Mouse (Mus musculus) hindbrain, embryonic 16.5 days (tissue): ENCODE data around the gene P2ry12. TPM values are rescaled to one million over a fixed set of nuclear protein-coding genes. Genes with fewer than 3 reads are reported as not detected.

ENCODE experiments used
- ATAC-seq: fragments of 200-750 bp; cut with Nextera tagmentation; 2 replicates; pipeline ENCODE4 v1.8.0; 2017; ENCODE audit warnings: moderate TSS enrichment, moderate library complexity
- H3K27ac ChIP-seq: fragments of 300-500 bp; sonication (generic); 2 replicates; pipeline ENCODE4 v1.5.1; 2014; ENCODE audit warnings: low read depth, mild to moderate bottlenecking, control low read depth, low read length, moderate library complexity
- H3K27me3 ChIP-seq: fragments of 300-500 bp; sonication (generic); replicated peaks from 2 replicates; pipeline ENCODE4 v1.6.1; 2014; ENCODE audit warnings: low read length; ENCODE audit not compliant: control insufficient read depth, insufficient read depth
- H3K36me3 ChIP-seq: fragments of 300-500 bp; sonication (generic); 2 replicates; pipeline ENCODE4 v1.6.1; 2014; ENCODE audit warnings: mild to moderate bottlenecking, low read length, moderate library complexity, mixed read lengths; ENCODE audit not compliant: control insufficient read depth, insufficient read depth
- H3K4me1 ChIP-seq: fragments of 300-500 bp; sonication (generic); 2 replicates; pipeline ENCODE4 v1.6.1; 2014; ENCODE audit warnings: low read depth, low read length; ENCODE audit not compliant: control insufficient read depth, insufficient read depth
- H3K4me2 ChIP-seq: fragments of 300-500 bp; sonication (generic); 2 replicates; pipeline ENCODE4 v1.6.1; 2014; ENCODE audit warnings: mild to moderate bottlenecking, low read length, control low read depth, moderate library complexity
- H3K4me3 ChIP-seq: fragments of 300-500 bp; sonication (generic); 2 replicates; pipeline ENCODE4 v1.5.1; 2014; ENCODE audit warnings: mild to moderate bottlenecking, low read length, control low read depth, moderate library complexity
- H3K9ac ChIP-seq: fragments of 300-500 bp; sonication (generic); 2 replicates; pipeline ENCODE4 v1.6.1; 2014; ENCODE audit warnings: low read depth, mild to moderate bottlenecking, control low read depth, low read length, moderate library complexity
- H3K9me3 ChIP-seq: fragments of 300-500 bp; sonication (generic); 2 replicates; pipeline ENCODE4 v1.6.1; 2014; ENCODE audit warnings: mild to moderate bottlenecking, low read length, moderate library complexity; ENCODE audit not compliant: control insufficient read depth
- WGBS: fragments of 180-500 bp; shearing (Covaris S2); extraction: QIAGEN DNeasy Blood & Tissue Kit; methylation state at CpG from one replicate; pipeline ENCODE4 v1.1.7; 2014; 5-methylcytosine and 5-hydroxymethylcytosine counted together
- polyA plus RNA-seq: library from polyadenylated mRNA; unstranded; fragments of >200 nt; fragmentation: Nextera tagmentation; extraction: Ambion mirVana; gene quantifications from 2 replicates; pipeline ENCODE4 v1.2.1, GENCODE M21; 2015

Gene P2ry12
- polyA plus RNA-seq, 1 experiment from 2014 or later = 10.3 TPM

GRCm38 (mm10) chr3:59219326-59219725 is 43.3 kb downstream of the P2ry12 start:
- 95% methylated on average over 2 of the region's 2 CpGs for WGBS
- ATAC-seq = no peak
- Histone ChIP-seq H3K36me3 (no peaks in the 10 kb centered on the region), H3K9ac (no peak overlapping the region), H3K4me3 (no peak overlapping the region), H3K27ac (no peak overlapping the region), H3K27me3 (no peaks in the 10 kb centered on the region), H3K4me1 (no peaks in the 10 kb centered on the region), H3K4me2 (no peak overlapping the region), H3K9me3 (no peaks in the 10 kb centered on the region)

- no peak overlapping the region for H3K4me3 ChIP-seq
- no peak overlapping the region for H3K9ac ChIP-seq
- no peak overlapping the region for H3K4me2 ChIP-seq
- no peaks in the 10 kb centered on the region for H3K27me3 ChIP-seq
- H3K36me3 ChIP-seq = no peaks in the 10 kb centered on the region
- H3K4me1 ChIP-seq = no peaks in the 10 kb centered on the region
- no peak for ATAC-seq
- WGBS = 96% methylated on average over 10 of the region's 10 CpGs
- H3K9me3 ChIP-seq = no peaks in the 10 kb centered on the region
- no peak overlapping the region for H3K27ac ChIP-seq
These were observed 45.5 kb downstream of the P2ry12 start for GRCm38 (mm10) chr3:59217211-59217610.

- no peak overlapping the region for H3K27ac ChIP-seq
- H3K9me3 ChIP-seq = no peaks in the 10 kb centered on the region
- no peak overlapping the region for H3K4me3 ChIP-seq
- no peak overlapping the region for H3K4me2 ChIP-seq
- H3K27me3 ChIP-seq = no peaks in the 10 kb centered on the region
- H3K9ac ChIP-seq = no peak overlapping the region
- H3K36me3 ChIP-seq = no peaks in the 10 kb centered on the region
- no peak for ATAC-seq
- H3K4me1 ChIP-seq = no peaks in the 10 kb centered on the region
These were observed 50.3 kb downstream of the P2ry12 start for GRCm38 (mm10) chr3:59212404-59212803.

GRCm38 (mm10) chr3:59211784-59212183 is 50.9 kb downstream of the P2ry12 start:
- Histone ChIP-seq H3K4me2 (no peak overlapping the region), H3K4me1 (no peaks in the 10 kb centered on the region), H3K27me3 (no peaks in the 10 kb centered on the region), H3K9ac (no peak overlapping the region), H3K9me3 (no peaks in the 10 kb centered on the region), H3K4me3 (no peak overlapping the region), H3K27ac (no peak overlapping the region), H3K36me3 (no peaks in the 10 kb centered on the region)
- WGBS = 92% methylated on average over 8 of the region's 8 CpGs
- no peak for ATAC-seq

GRCm38 (mm10) chr3:59210727-59211126 is 51.9 kb downstream of the P2ry12 start, which contains the start of gene P2ry13:
TSS of gene P2ry13 (minus strand) at chr3:59210882.
- Histone ChIP-seq H3K4me3 (no peak within 1 kb of the TSS), H3K9ac (no peak within 1 kb of the TSS), H3K36me3 (no peaks in the 10 kb centered on the region), H3K4me1 (no peaks in the 10 kb centered on the region), H3K27me3 (no peaks in the 10 kb centered on the region), H3K4me2 (no peak within 1 kb of the TSS), H3K27ac (no peak within 1 kb of the TSS), H3K9me3 (no peaks in the 10 kb centered on the region)
- ATAC-seq = no peak
- 92% methylated on average over 6 of the region's 6 CpGs for WGBS

GRCm38 (mm10) chr3:59210089-59210488 is 52.6 kb downstream of the P2ry12 start:
- H3K4me2 ChIP-seq = no peak overlapping the region
- no peaks in the 10 kb centered on the region for H3K27me3 ChIP-seq
- no peak overlapping the region for H3K4me3 ChIP-seq
- H3K4me1 ChIP-seq = no peaks in the 10 kb centered on the region
- no peak for ATAC-seq
- no peak overlapping the region for H3K27ac ChIP-seq
- H3K36me3 ChIP-seq = no peaks in the 10 kb centered on the region
- WGBS = 75% methylated on average over 8 of the region's 8 CpGs
- H3K9me3 ChIP-seq = no peaks in the 10 kb centered on the region
- H3K9ac ChIP-seq = no peak overlapping the region

GRCm38 (mm10) chr3:59208650-59209548 is 53.8 kb downstream of the P2ry12 start:
- WGBS = 65% methylated on average over 4 of the region's 4 CpGs

GRCm38 (mm10) chr3:59205941-59206340 is 56.7 kb downstream of the P2ry12 start:
- Histone ChIP-seq H3K9me3 (no peaks in the 10 kb centered on the region), H3K4me2 (no peak overlapping the region), H3K9ac (no peak overlapping the region), H3K4me1 (no peaks in the 10 kb centered on the region), H3K27ac (no peak overlapping the region), H3K4me3 (no peak overlapping the region), H3K27me3 (no peaks in the 10 kb centered on the region), H3K36me3 (no peaks in the 10 kb centered on the region)
- ATAC-seq = no peak
- 78% methylated on average over 4 of the region's 4 CpGs for WGBS

More at GRCm38 (mm10) chr3:59208650-59209548, 53.8 kb downstream of the P2ry12 start:
- Histone ChIP-seq H3K4me1 (no peaks in the 10 kb centered on the region), H3K4me2 (no peak overlapping the region), H3K36me3 (no peaks in the 10 kb centered on the region), H3K9me3 (no peaks in the 10 kb centered on the region), H3K27me3 (no peaks in the 10 kb centered on the region), H3K27ac (no peak overlapping the region), H3K9ac (no peak overlapping the region), H3K4me3 (no peak overlapping the region)
- ATAC-seq = peak; percentile 69

GRCm38 (mm10) chr3:59204719-59205503 is 57.8 kb downstream of the P2ry12 start:
- H3K4me2 ChIP-seq = no peak overlapping the region
- H3K27me3 ChIP-seq = no peaks in the 10 kb centered on the region
- H3K27ac ChIP-seq = no peak overlapping the region
- no peak overlapping the region for H3K4me3 ChIP-seq
- no peak overlapping the region for H3K9ac ChIP-seq
- ATAC-seq = no peak
- H3K36me3 ChIP-seq = no peaks in the 10 kb centered on the region
- no peaks in the 10 kb centered on the region for H3K4me1 ChIP-seq
- H3K9me3 ChIP-seq = no peaks in the 10 kb centered on the region
- WGBS = 84% methylated on average over 11 of the region's 11 CpGs
